Mouse (Mus musculus) kidney, adult 2 months (tissue): Measurements from ENCODE around the gene Add3.

Experiments used
- CTCF ChIP-seq: fragments of 200-500 bp; conservative IDR thresholded peaks from 2 replicates; pipeline ENCODE4 v1.5.1; 2011; ENCODE audit warnings: low read depth, mild to moderate bottlenecking, control low read depth, low read length, moderate library complexity, mixed read lengths; ENCODE audit not compliant: insufficient read depth, insufficient read length
- POLR2A ChIP-seq: fragments of 200-500 bp; IDR thresholded peaks from one replicate; pipeline ENCODE4 v1.6.1; 2011; ENCODE audit warnings: low read depth, low read length, control low read depth

DNA sequence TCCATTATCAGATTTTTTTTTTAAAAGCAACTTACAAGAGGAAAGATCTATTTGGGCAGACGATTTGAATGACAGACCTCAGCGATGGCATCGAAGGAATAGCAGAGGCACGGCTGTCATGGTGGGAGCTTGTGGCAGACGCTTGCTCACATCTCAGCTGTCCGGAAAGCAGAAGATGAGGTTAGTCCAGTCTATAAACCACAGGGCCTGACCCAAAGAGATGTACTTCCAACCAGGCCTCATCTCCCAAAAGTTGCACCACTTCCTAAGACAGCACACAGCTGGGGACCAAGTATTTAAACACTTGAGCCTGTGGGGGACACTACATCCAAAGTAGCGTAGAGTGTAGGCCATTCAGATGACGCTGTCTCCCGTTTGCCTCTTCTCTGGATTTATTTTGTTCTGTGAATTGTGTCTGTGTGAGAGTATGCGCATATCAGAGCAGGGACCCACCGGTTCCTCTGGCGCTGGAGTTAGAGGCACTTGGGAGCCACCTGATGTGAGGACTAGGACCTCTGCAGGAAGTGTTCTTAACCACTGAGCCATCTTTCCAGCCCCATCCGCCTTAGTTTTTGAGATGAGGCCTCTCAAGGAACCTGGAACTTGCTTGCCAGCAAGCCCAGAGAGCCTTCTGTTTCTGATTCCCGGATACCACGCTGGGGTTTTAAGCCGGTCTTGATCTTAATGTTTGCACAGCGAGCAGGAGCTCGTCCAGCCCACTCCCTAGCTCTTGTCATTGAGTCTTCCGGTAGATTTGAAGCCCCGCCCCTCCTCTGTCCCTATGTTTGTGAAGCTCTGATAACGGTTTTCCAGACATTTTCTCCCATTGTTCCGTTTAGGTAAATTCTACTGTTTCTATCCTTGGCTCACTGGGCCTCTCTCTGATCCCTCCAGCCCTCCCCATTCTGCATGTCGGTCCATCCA, 156.3 kb downstream of the Add3 start:
- no peak for TF ChIP-seq CTCF
- TF ChIP-seq POLR2A: no peak
